ENCODE assay signal across 19 mouse cellular contexts in genomic region chr3:46583351-46583750, GRCm38 (mm10).
DNase-seq lines count a peak whose midpoint lies in the region; ATAC-seq lines count a peak whose summit lies in the region.
"Had no signal": no experiment of that assay in that cellular context is flagged by ENCODE, and none has a peak within 500 bp of the region (broad histone marks: within the 10 kb centered on the region; RNA-seq: fewer than 3 reads in every experiment).

No protein-coding gene starts in this region.

- intact Hi-C loops in left cerebral cortex, postnatal 10 days (cut with DNase I): no loop called here

- DNase-seq in frontal cortex, postnatal 10 days (ENCODE audit: low spot score in 2 of 2): no peak
- DNase-seq in left cerebral cortex, adult 11 months (ENCODE audit: low spot score): peak; percentile 9
- DNase-seq in left cerebral cortex, postnatal 10 days (ENCODE audit: extremely low spot score in 1 of 2, low spot score in 2 of 2): no peak
- peak; percentile 4 for DNase-seq in right cerebral cortex, postnatal 25 days
- no peak for DNase-seq in right cerebral cortex, postnatal 4 days
- DNase-seq: adrenal gland, adult 8-10 months; adrenal gland, postnatal 25 days; cerebellum, adult 18-20 months; cerebellum, adult 9-10 months; cerebellum, postnatal 14 days; gastrocnemius, postnatal 10 days; gastrocnemius, postnatal 36 days; heart, adult 11 months had no signal

- ATAC-seq in frontal cortex, adult (ENCODE audit: low TSS enrichment): peak; percentile 99
- ATAC-seq: activated CD4-positive, CD25-positive, alpha-beta regulatory T cell, adult 4 months; forebrain, embryonic 13.5 days; forebrain, embryonic 16.5 days; hindbrain, embryonic 16.5 days; intestine, embryonic 15.5 days had no signal

Comparison
In these comparisons a context has a peak if more than half of its experiments do, and no peak if none do; other contexts are left out.
1. DNase-seq: peak in left cerebral cortex, adult 11 months (single experiment) and right cerebral cortex, postnatal 25 days (single experiment); none in frontal cortex, postnatal 10 days (0 of 2), left cerebral cortex, postnatal 10 days (0 of 2) and right cerebral cortex, postnatal 4 days (single experiment).